Mouse (Mus musculus): ENCODE measurements around the gene Cxcl15.
"Not testable (repeated sequence)": the region's sequence is repeated elsewhere in the genome, so short reads cannot be mapped to it uniquely, and the experiment has no call there.

Gene Cxcl15

GRCm38 (mm10) chr5:90790074-90790502, 4.2 kb upstream of the Cxcl15 start:
- peak; percentile 65 to 74 for DNase-seq

GRCm38 (mm10) chr5:90795392-90795791, 1.1 kb downstream of the Cxcl15 start:
- DNase-seq = not testable (repeated sequence)

GRCm38 (mm10) chr5:90804574-90804973, 10.2 kb downstream of the Cxcl15 start:
- no peak for DNase-seq

- no peak for DNase-seq
Observed at GRCm38 (mm10) chr5:90806050-90806449, 11.7 kb downstream of the Cxcl15 start.

- no peak for DNase-seq
Observed at GRCm38 (mm10) chr5:90807176-90807950, 13.0 kb downstream of the Cxcl15 start.

GRCm38 (mm10) chr5:90819756-90820155, 25.4 kb downstream of the Cxcl15 start:
- peak; percentile 15 to 46 for DNase-seq

GRCm38 (mm10) chr5:90832145-90832767, 37.9 kb downstream of the Cxcl15 start:
- peak; percentile 15 to 51 for DNase-seq

- DNase-seq = peak in 1 of 2 experiments; percentile 5
Observed at GRCm38 (mm10) chr5:90832768-90833388, 38.5 kb downstream of the Cxcl15 start.

- DNase-seq = no peak
Observed at GRCm38 (mm10) chr5:90834436-90834835, 40.1 kb downstream of the Cxcl15 start.

- peak in 1 of 2 experiments; percentile 14 for DNase-seq
Observed at GRCm38 (mm10) chr5:90838582-90838981, 44.2 kb downstream of the Cxcl15 start.

- DNase-seq = no peak
Observed at GRCm38 (mm10) chr5:90840902-90841869, 46.9 kb downstream of the Cxcl15 start.

- peak; percentile 6 to 34 for DNase-seq
Observed at GRCm38 (mm10) chr5:90843891-90844290, 49.6 kb downstream of the Cxcl15 start.

GRCm38 (mm10) chr5:90850096-90850495, 55.8 kb downstream of the Cxcl15 start:
- DNase-seq = not testable (repeated sequence)

GRCm38 (mm10) chr5:90851391-90851790, 57.1 kb downstream of the Cxcl15 start:
- DNase-seq = not testable (repeated sequence)
